Mouse (Mus musculus) stomach, embryonic 16.5 days (tissue): ENCODE results near the gene Vmn2r101. TPM values are rescaled to one million over a fixed set of nuclear protein-coding genes. Genes with fewer than 3 reads are reported as not detected.

Source experiments
- ATAC-seq: fragments of 200-750 bp; cut with Nextera tagmentation; 2 replicates; pipeline ENCODE4 v1.8.0; 2017; ENCODE audit warnings: moderate number of reproducible peaks, moderate TSS enrichment; ENCODE audit not compliant: insufficient read depth, low FRiP score
- H3K27ac ChIP-seq: fragments of 300-500 bp; sonication (generic); 2 replicates; pipeline ENCODE4 v1.5.1; 2014; ENCODE audit warnings: low read length
- H3K27me3 ChIP-seq: fragments of 300-500 bp; sonication (generic); 2 replicates; pipeline ENCODE4 v1.6.1; 2014; ENCODE audit warnings: low read length, control low read depth, mixed read lengths; ENCODE audit not compliant: control insufficient read depth, insufficient read depth
- H3K36me3 ChIP-seq: fragments of 300-500 bp; sonication (generic); 2 replicates; pipeline ENCODE4 v1.6.1; 2014; ENCODE audit warnings: low read length; ENCODE audit not compliant: control insufficient read depth, insufficient read depth
- H3K4me1 ChIP-seq: fragments of 300-500 bp; sonication (generic); 2 replicates; pipeline ENCODE4 v1.6.1; 2014; ENCODE audit warnings: low read length, control low read depth, mixed read lengths; ENCODE audit not compliant: control insufficient read depth, insufficient read depth
- H3K4me2 ChIP-seq: fragments of 300-500 bp; sonication (generic); 2 replicates; pipeline ENCODE4 v1.6.1; 2014; ENCODE audit warnings: low read depth, low read length, mixed read lengths
- H3K4me3 ChIP-seq: fragments of 300-500 bp; sonication (generic); replicated peaks from 2 replicates; pipeline ENCODE4 v1.5.1; 2014; ENCODE audit warnings: mild to moderate bottlenecking, low read length
- H3K9ac ChIP-seq: fragments of 300-500 bp; sonication (generic); 2 replicates; pipeline ENCODE4 v1.6.1; 2014; ENCODE audit warnings: low read length
- H3K9me3 ChIP-seq: fragments of 300-500 bp; sonication (generic); replicated peaks from 2 replicates; pipeline ENCODE4 v1.6.1; 2016; ENCODE audit warnings: low read length, control low read depth; ENCODE audit not compliant: control insufficient read depth
- WGBS: fragments of 180-500 bp; shearing (Covaris S2); extraction: QIAGEN DNeasy Blood & Tissue Kit; methylation state at CpG from one replicate; pipeline ENCODE4 v1.1.7; 2014; 5-methylcytosine and 5-hydroxymethylcytosine counted together
- polyA plus RNA-seq: library from polyadenylated mRNA; unstranded; fragments of >200 nt; fragmentation: Nextera tagmentation; extraction: Ambion mirVana; gene quantifications from 2 replicates; pipeline ENCODE4 v1.2.1, GENCODE M21; 2015

Gene Vmn2r101
- polyA plus RNA-seq: not detected in 2 replicates

DNA sequence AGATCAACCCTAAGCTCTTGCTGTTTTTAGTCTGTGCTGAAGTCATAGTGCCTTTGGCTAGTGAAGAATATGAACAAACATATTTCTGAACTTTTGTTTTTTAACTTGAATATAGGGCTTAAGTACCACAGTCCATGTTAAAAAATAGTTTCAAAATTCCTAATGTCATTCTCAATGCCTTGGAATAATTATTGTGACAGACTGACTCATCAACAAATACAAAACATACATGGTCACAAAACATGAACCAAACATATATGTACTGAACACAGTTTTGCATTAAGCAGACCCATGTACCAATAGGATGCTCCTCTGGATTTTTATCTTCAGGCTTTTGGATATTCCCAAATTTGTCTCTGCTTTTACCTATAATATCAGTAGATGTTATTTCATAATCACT lies at the start of gene Vmn2r101:
Gene Vmn2r101, plus strand, starts transcription at position 301 of the 400 bp plus-strand sequence.
- Histone ChIP-seq H3K9ac (no peak within 1 kb of the TSS), H3K36me3 (no peaks in the 10 kb centered on the region), H3K4me1 (no peaks in the 10 kb centered on the region), H3K9me3 (no peaks in the 10 kb centered on the region), H3K27ac (no peak within 1 kb of the TSS), H3K27me3 (no peaks in the 10 kb centered on the region), H3K4me2 (no peak within 1 kb of the TSS), H3K4me3 (no peak within 1 kb of the TSS)
- ATAC-seq: no peak

DNA sequence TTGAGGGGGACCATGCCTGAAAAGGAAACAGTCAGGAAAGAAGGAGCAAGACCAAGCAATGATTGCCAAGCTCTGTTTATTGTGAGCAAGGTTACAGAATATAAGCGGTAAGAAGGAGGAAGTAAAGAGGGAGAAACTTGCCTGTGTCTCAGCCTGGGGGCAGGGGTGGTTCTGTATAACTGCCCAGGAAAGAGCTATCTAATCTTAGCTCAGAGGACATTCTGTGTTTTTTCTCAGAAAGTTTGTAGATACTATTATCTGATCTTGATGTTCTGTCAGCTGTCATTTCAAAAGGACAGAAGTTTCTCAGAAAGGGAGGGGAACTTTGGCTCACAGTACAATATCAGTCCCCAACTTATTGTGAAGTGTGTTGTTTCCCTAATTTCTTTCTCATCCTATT lies 52.3 kb downstream of the Vmn2r101 start:
- 85% methylated on average over 1 of the region's 1 CpGs for WGBS
- no peak for ATAC-seq
- Histone ChIP-seq H3K27me3 (no peaks in the 10 kb centered on the region), H3K9me3 (peaks cover 10% of the 10 kb centered on the region), H3K4me3 (no peak overlapping the region), H3K4me2 (no peak overlapping the region), H3K4me1 (no peaks in the 10 kb centered on the region), H3K36me3 (no peaks in the 10 kb centered on the region), H3K27ac (no peak overlapping the region), H3K9ac (no peak overlapping the region)

DNA sequence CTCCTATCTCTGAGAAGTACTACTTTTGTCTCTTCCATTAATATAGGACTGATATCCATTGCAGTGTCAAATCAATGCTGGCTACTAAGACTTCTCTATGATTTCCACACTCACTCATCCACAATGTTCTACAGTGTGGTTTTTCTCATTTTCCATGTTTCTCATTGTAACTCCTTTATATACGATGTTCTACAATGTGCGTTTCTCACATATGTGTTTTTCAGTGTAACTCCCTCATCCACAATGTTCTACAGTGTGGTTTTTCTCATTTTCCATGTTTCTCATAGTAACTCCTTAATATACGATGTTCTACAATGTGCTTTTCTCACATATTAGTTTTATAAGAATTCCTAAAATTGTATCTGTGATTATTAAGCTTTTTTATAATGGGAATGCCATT lies 81.4 kb downstream of the Vmn2r101 start:
- no peak for ATAC-seq
- Histone ChIP-seq H3K4me3 (no peak overlapping the region), H3K9ac (no peak overlapping the region), H3K9me3 (no peaks in the 10 kb centered on the region), H3K27ac (no peak overlapping the region), H3K4me2 (no peak overlapping the region), H3K36me3 (no peaks in the 10 kb centered on the region), H3K4me1 (no peaks in the 10 kb centered on the region), H3K27me3 (no peaks in the 10 kb centered on the region)
- 75% methylated on average over 3 of the region's 3 CpGs for WGBS

DNA sequence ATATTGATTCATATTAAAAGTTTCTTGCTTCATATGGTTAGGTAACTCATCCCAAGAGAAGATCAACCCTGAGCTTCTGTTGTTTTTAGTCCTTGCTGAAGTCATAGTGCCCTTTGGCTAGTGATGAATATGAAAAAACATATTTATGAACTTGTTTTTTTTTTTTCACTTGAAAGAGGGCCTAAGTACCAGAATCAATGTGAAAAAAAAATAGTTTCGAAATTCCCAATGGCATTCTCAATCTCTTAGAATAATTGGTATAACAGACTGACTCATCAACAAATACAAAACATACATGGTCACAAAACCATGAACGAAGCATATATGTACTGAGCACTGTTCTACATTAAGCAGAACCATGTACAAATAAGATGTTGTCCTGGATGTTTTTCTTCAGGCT lies 83.0 kb downstream of the Vmn2r101 start, which contains the start of gene Vmn2r102:
Gene Vmn2r102, plus strand, starts transcription at position 301 of the 400 bp plus-strand sequence.
- WGBS: 57% methylated on average over 2 of the region's 2 CpGs
- H3K9ac ChIP-seq: no peak within 1 kb of the TSS

More for the DNA sequence above, 83.0 kb downstream of the Vmn2r101 start, which contains the start of gene Vmn2r102:
- Histone ChIP-seq H3K4me3 (no peak within 1 kb of the TSS), H3K36me3 (no peaks in the 10 kb centered on the region), H3K9me3 (no peaks in the 10 kb centered on the region), H3K27me3 (no peaks in the 10 kb centered on the region), H3K27ac (no peak within 1 kb of the TSS), H3K4me2 (no peak within 1 kb of the TSS), H3K4me1 (no peaks in the 10 kb centered on the region)
- ATAC-seq: no peak

Other genes starting within 250 kb of the Vmn2r101 start
- gene Vmn2r99, start 215.3 kb upstream of the Vmn2r101 start, polyA plus RNA-seq: not detected in 2 replicates
- not detected in 2 replicates for gene Vmn2r100, start 72.5 kb upstream of the Vmn2r101 start, polyA plus RNA-seq
- not detected in 2 replicates for gene Vmn2r102, start 83.1 kb downstream of the Vmn2r101 start, polyA plus RNA-seq
- gene Vmn2r103, start 196.1 kb downstream of the Vmn2r101 start, polyA plus RNA-seq: not detected in 2 replicates